Mouse (Mus musculus) heart, embryonic 10.5 days (tissue): ENCODE measurements around the gene Col18a1. TPM values are rescaled to one million over a fixed set of nuclear protein-coding genes. Genes with fewer than 3 reads are reported as not detected.

Source experiments
- DNase-seq: peaks from one replicate; pipeline ENCODE4 v3.0.0-alpha.2; 2017; ENCODE audit warnings: low spot score
- H3K27ac ChIP-seq: fragments of 300-500 bp; sonication (generic); 2 replicates; pipeline ENCODE4 v1.5.1; 2016; ENCODE audit warnings: mild to moderate bottlenecking
- H3K27me3 ChIP-seq: fragments of 300-500 bp; sonication (generic); 2 replicates; pipeline ENCODE4 v1.6.1; 2016; ENCODE audit warnings: mild to moderate bottlenecking; ENCODE audit not compliant: poor library complexity, insufficient read depth, severe bottlenecking
- H3K36me3 ChIP-seq: fragments of 300-500 bp; sonication (generic); 2 replicates; pipeline ENCODE4 v1.6.1; 2016; ENCODE audit warnings: mild to moderate bottlenecking, moderate library complexity
- H3K4me1 ChIP-seq: fragments of 300-500 bp; sonication (generic); 2 replicates; pipeline ENCODE4 v1.6.1; 2016; ENCODE audit warnings: mild to moderate bottlenecking
- H3K4me3 ChIP-seq: fragments of 300-500 bp; sonication (generic); 2 replicates; pipeline ENCODE4 v1.5.1; 2016; ENCODE audit warnings: mild to moderate bottlenecking, moderate library complexity
- H3K9me3 ChIP-seq: fragments of 300-500 bp; sonication (generic); 2 replicates; pipeline ENCODE4 v1.6.1; 2016; ENCODE audit warnings: mild to moderate bottlenecking, moderate library complexity
- WGBS: fragments of 180-500 bp; shearing (Covaris S2); methylation state at CpG from one replicate; pipeline ENCODE4 v1.1.7; 2016; 5-methylcytosine and 5-hydroxymethylcytosine counted together
- polyA plus RNA-seq: library from polyadenylated mRNA; unstranded; fragments of >200 nt; fragmentation: Nextera tagmentation; extraction: Ambion mirVana; gene quantifications from 2 replicates; pipeline ENCODE4 v1.2.1, GENCODE M21; 2016

The Col18a1 gene
- polyA plus RNA-seq, 1 experiment from 2014 or later: 232 TPM

DNA sequence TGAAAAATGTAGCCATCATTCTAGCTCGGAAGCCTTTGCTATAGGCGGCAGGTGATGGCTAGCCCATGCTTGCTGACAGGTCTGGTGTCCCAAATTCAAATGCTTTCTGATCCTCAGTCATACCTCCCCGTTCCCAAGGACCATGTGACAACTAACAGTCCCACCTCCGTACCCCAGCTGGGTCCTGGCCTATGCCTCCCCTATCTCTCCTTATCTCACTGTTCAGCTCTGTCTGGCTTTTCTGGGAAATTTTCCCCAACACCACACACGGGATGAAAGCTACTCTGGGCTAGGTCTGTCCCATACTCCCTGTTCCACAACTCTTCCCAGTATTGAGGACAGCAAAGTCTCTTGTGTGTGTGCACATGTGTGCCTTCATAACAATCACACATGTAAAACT, 76.3 kb downstream of the Col18a1 start:
- Histone ChIP-seq H3K27me3 (no peaks in the 10 kb centered on the region), H3K36me3 (peaks cover 73% of the 10 kb centered on the region), H3K4me1 (peaks cover 30% of the 10 kb centered on the region), H3K9me3 (peaks cover 5% of the 10 kb centered on the region), H3K27ac (peak overlapping the region; percentile 82; the same call in 1 of the 2 replicates), H3K4me3 (no peak overlapping the region)
- DNase-seq: no peak
- 34% methylated on average over 5 of the region's 5 CpGs for WGBS

DNA sequence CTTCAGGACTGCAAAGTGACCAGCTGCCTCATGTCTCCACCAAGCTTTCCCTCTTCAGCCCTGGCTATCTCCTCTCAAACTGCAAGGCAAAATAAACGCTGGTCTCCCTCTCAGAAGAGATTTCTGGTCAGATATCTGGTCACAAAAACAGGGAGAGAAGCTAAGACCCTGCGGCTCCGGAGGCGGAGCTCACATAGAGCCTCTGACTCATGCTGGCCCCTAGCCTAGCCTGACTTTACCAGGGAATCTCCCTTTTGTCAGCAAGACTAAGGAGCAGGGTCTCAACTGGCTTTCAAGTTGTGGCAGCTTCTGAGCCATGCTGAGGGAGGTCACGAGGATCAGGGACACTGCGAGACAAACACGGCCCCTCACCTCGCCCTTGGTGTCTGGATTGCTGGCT, 77.0 kb downstream of the Col18a1 start:
- Histone ChIP-seq H3K9me3 (peaks cover 5% of the 10 kb centered on the region), H3K4me3 (peak overlapping the region; percentile 37; the same call in 1 of the 2 replicates), H3K36me3 (peaks cover 72% of the 10 kb centered on the region), H3K4me1 (peaks cover 30% of the 10 kb centered on the region), H3K27ac (peak overlapping the region; percentile 82), H3K27me3 (no peaks in the 10 kb centered on the region)
- no peak for DNase-seq
- WGBS: 43% methylated on average over 8 of the region's 8 CpGs

DNA sequence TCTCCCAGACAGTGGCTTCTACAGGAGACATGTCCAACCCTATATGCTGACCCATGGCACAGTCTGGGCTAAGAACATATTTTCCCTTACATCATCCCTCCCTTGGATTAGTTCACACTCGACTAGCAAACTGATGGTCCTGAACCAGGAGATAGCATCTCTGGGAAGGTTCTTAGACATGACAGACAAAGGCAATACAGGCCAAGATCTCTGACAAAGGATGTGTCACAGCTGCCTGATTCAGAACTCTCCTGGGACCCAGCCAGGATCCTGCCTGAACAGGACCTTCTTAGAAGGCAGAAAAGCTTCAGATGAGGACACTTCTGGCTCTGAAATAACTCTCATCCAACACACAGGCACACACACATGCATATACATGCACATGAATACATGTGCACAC, 81.8 kb downstream of the Col18a1 start:
- Histone ChIP-seq H3K9me3 (no peaks in the 10 kb centered on the region), H3K4me1 (peaks cover 19% of the 10 kb centered on the region)

DNA sequence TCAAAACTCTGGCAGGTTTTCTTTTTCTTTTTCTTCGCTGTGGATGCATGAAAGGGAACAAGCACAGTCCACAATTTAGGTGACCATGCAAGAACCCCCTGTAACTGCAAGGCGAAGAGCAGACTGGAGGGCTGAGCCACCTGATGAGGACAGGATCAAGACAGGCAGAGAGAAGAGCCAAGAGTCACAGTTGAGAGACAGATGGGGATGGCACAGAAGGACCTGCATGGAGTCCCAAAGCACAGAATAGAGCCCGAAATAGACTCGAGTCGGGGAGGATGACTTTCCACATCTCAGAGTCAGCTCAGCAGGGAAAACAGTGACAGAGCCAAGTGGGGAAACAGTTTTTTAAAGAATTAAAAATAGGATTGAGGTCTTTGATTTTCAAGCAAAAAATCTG, 83.4 kb downstream of the Col18a1 start:
- Histone ChIP-seq H3K27me3 (no peaks in the 10 kb centered on the region), H3K4me3 (no peak overlapping the region), H3K4me1 (peaks cover 8% of the 10 kb centered on the region; the same call in 1 of the 2 replicates), H3K9me3 (no peaks in the 10 kb centered on the region), H3K36me3 (peaks cover 81% of the 10 kb centered on the region), H3K27ac (no peak overlapping the region)
- no peak for DNase-seq
- 76% methylated on average over 5 of the region's 5 CpGs for WGBS

More for the DNA sequence above, 81.8 kb downstream of the Col18a1 start:
- Histone ChIP-seq H3K36me3 (peaks cover 73% of the 10 kb centered on the region), H3K27ac (no peak overlapping the region), H3K27me3 (no peaks in the 10 kb centered on the region), H3K4me3 (no peak overlapping the region)
- WGBS: 39% methylated on average over 1 of the region's 1 CpGs
- DNase-seq: no peak

DNA sequence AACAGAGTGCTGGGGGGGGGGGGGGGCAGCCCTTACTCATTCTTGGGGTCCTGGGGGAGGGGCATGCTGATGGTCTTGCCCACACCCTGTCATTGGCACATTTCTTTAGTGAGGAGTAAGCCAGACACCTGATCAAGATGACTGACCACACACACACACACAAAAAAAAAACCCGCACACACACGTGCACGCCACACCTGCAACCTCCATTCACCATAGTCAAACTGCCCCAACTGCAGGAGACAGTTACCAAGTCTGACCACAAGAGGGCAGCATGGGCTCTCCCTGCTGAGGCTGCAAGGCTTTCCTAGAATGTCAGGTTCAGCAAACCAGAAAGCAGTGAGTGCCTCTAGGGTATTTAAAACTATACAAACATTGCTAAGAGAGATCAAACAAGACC, 83.9 kb downstream of the Col18a1 start:
- Histone ChIP-seq H3K36me3 (peaks cover 81% of the 10 kb centered on the region), H3K4me3 (no peak overlapping the region), H3K27me3 (no peaks in the 10 kb centered on the region), H3K27ac (no peak overlapping the region), H3K4me1 (peaks cover 8% of the 10 kb centered on the region; the same call in 1 of the 2 replicates), H3K9me3 (no peaks in the 10 kb centered on the region)
- no peak for DNase-seq
- WGBS: 57% methylated on average over 3 of the region's 3 CpGs

DNA sequence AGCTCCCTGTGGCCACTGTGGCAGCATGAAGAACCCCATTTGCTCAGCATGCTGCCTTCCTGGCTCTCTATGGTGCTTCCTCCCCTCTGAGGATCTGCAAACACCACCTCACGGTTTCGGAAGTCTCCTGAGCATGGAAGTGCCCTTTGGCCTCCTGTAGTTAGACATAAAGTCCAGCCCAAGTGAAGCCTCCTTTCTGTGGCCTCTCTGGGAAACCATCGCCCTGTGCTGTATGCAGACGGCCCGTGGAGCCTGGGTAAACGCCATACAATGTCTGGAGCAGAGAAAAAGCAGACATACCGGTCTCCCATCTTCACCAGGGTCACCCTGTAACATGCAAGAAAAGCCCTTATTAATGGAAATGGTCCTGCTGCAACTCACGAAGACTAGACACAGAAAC, 87.4 kb downstream of the Col18a1 start:
- 85% methylated on average over 8 of the region's 8 CpGs for WGBS
- Histone ChIP-seq H3K4me1 (peaks cover 7% of the 10 kb centered on the region; the same call in 1 of the 2 replicates), H3K36me3 (peaks cover 82% of the 10 kb centered on the region)

DNA sequence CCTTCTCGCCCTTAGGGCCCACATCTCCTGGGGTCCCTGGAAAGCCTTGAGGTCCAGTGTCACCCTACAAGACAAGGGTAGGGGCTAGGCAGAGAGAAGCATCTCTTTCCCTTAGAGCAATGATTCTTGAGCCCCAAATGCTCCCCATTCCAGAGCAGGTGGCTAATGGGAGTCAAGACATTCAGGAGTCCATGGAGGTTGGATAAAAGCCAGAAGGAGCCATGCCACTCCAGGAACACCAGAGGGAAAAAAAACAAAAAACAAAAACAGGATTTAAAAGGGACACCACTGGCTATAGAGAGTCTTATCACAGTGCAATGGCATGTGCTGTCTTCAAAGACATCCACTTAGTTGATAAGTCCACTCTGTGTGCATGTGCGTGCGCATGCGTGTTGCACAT, 87.9 kb downstream of the Col18a1 start:
- 93% methylated on average over 4 of the region's 4 CpGs for WGBS
- Histone ChIP-seq H3K4me1 (peaks cover 6% of the 10 kb centered on the region; the same call in 1 of the 2 replicates), H3K4me3 (no peak overlapping the region), H3K9me3 (no peaks in the 10 kb centered on the region), H3K27me3 (no peaks in the 10 kb centered on the region), H3K36me3 (peaks cover 82% of the 10 kb centered on the region), H3K27ac (no peak overlapping the region)
- DNase-seq: no peak

More for the DNA sequence above, 87.4 kb downstream of the Col18a1 start:
- Histone ChIP-seq H3K9me3 (no peaks in the 10 kb centered on the region), H3K4me3 (no peak overlapping the region), H3K27me3 (no peaks in the 10 kb centered on the region), H3K27ac (no peak overlapping the region)
- no peak for DNase-seq

DNA sequence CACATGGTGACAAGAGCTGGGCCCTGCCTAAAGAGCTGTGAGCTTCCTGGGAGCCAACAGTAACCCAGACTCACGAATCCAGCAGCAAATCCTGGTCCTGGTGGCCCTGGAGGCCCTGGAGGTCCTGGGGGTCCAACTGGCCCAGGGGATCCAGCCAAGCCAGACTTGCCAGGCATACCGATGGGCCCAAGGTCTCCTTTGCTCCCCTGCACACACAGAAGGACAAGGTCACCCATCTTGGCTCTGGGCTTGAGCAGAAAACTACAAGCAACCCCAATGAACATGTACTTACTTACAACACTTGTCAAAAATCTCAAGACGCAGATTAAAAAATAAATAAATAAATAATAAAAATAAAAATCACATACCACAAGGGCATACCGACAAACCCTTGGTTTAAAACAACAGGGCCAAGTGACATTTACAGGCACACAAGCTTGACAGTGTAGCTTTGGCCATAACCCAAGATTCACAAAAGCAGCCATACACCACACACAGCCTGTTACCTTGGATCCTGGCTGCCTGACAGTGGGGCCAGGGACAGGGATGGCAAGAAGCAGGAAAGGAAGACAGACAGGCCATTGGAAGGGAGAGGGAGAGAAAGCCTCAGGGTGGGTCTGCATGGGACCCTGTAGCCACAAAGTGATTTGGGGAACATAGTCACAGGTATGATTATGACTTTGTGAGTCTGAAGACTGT, 91.9 kb downstream of the Col18a1 start:
- H3K36me3 ChIP-seq: peaks cover 97% of the 10 kb centered on the region
- no peaks in the 10 kb centered on the region for H3K27me3 ChIP-seq
- H3K9me3 ChIP-seq: no peaks in the 10 kb centered on the region
- WGBS: 83% methylated on average over 4 of the region's 4 CpGs
- no peak overlapping the region for H3K27ac ChIP-seq
- DNase-seq: no peak
- H3K4me3 ChIP-seq: no peak overlapping the region
- H3K4me1 ChIP-seq: no peaks in the 10 kb centered on the region

DNA sequence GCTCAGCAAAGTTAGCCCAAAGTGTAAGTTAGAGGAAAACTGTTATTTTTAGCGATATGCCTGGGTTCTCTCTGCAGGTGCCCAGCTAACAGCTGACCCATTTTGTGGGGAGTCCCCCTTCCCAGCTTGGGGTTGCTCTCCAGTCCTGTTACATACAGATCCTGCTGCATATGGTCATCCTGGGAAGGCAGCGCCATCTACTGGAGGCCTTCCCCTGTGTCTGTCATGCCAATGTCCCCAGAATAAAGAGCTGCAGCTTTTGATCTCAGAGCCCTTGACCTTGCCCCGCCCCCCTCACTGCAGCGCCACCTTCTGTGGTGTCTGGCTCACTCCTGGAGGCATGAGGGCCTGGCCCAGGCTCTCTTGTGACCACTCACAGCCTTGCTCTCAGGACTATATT, 96.3 kb downstream of the Col18a1 start:
- H3K4me1 ChIP-seq: no peaks in the 10 kb centered on the region
- no peak overlapping the region for H3K4me3 ChIP-seq
- DNase-seq: no peak
- no peaks in the 10 kb centered on the region for H3K9me3 ChIP-seq
- H3K36me3 ChIP-seq: peaks cover 94% of the 10 kb centered on the region
- WGBS: 66% methylated on average over 4 of the region's 4 CpGs
- H3K27me3 ChIP-seq: no peaks in the 10 kb centered on the region
- no peak overlapping the region for H3K27ac ChIP-seq

DNA sequence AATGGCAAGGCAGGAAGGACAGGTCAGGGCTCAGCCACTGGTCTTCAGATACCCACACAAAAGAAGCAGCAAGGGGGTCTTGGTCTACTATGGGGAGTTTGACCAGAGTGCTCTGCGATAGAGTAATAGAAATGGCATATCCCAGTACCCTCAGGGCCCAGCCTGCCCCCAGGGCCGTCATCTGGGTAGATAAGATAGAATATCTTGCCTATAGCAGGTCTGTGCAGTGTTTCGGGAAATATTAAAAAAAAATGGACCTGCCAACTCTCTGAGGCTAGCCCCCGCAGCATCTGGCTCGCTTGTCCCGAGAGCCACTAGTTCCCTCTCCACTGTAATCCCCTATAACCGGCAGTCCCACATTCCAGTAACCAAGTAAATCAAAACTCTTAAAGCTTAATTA, 97.9 kb downstream of the Col18a1 start:
- Histone ChIP-seq H3K36me3 (peaks cover 95% of the 10 kb centered on the region), H3K4me1 (no peaks in the 10 kb centered on the region)
- WGBS: 84% methylated on average over 7 of the region's 7 CpGs

DNA sequence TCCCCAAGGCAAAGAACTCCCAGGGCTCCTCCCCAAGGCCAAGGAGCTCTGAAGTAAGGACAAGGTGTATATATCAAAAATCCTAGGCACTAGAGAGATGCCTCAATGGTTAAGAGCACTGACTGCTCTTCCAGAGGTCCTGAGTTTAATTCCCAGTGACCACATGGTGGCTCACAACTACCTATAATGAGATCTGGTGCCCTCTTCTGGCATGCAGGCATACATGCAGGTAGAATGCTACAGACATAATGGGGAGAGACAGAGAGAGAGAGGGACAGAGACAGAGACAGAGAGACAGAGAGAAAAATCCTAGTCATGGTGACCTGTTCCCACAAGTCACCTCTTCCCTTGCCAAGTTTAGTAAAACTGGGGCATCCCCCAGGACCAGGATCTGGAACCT, 101.7 kb downstream of the Col18a1 start:
- no peak overlapping the region for H3K4me3 ChIP-seq
- no peaks in the 10 kb centered on the region for H3K27me3 ChIP-seq
- H3K27ac ChIP-seq: no peak overlapping the region
- no peaks in the 10 kb centered on the region for H3K4me1 ChIP-seq
- no peaks in the 10 kb centered on the region for H3K9me3 ChIP-seq
- no peak for DNase-seq
- H3K36me3 ChIP-seq: peaks cover 79% of the 10 kb centered on the region

More for the DNA sequence above, 97.9 kb downstream of the Col18a1 start:
- no peak for DNase-seq
- Histone ChIP-seq H3K4me3 (no peak overlapping the region), H3K9me3 (no peaks in the 10 kb centered on the region), H3K27me3 (no peaks in the 10 kb centered on the region), H3K27ac (no peak overlapping the region)

DNA sequence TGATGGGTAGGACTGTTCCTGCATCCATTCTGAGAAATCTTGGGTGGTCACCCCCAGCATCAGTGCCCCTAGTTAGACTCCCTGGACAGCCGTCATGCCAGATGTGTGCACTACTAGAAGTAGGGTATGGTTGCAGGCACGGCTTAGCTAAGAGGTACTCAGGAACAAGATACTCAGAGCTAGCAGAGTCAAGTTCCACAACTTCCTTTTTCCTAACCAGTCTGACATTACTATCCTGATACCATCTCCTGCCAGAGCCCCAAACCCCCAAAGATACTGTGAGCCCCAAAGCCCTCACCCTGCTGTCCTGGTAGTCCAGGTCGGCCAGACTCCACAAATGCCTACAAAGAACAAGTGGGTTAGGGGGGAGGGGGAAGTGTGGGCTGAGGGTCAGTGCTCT, 102.1 kb downstream of the Col18a1 start:
- Histone ChIP-seq H3K4me1 (no peaks in the 10 kb centered on the region), H3K27me3 (no peaks in the 10 kb centered on the region), H3K9me3 (no peaks in the 10 kb centered on the region), H3K36me3 (peaks cover 79% of the 10 kb centered on the region), H3K4me3 (no peak overlapping the region), H3K27ac (no peak overlapping the region)
- no peak for DNase-seq
- 94% methylated on average over 3 of the region's 3 CpGs for WGBS

DNA sequence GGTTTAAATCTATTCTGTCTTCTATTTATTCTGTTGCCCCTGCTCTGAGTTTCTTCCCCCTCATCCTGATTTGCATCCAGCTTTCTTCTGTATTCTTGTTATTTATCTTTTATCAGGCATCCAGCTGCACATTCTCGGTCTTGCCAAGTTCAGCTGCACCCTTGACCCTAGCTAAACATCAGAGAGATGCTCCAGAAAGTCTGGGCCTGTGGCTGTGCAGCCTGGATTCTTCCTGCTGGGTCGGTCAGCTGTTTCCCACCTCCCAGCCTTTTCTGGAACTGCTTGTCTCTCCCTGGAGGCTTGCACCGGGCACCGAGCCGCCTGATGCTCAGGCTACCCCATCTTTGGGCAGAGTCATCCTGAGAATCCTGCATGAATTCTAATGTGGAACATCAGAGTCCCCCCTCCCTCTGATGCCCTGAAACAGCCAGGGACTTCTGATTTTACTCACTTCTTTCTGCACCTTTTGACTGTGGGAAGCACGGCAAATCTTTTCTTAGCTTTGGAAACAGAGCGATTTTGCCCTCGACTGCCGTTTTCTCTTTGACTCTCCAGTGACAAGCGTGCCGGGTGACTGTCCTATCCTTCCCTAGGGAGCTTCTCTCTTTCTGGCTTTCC, 103.8 kb downstream of the Col18a1 start:
- H3K27me3 ChIP-seq: no peaks in the 10 kb centered on the region
- peaks cover 76% of the 10 kb centered on the region for H3K36me3 ChIP-seq
- no peak overlapping the region for H3K4me3 ChIP-seq
- no peak for DNase-seq
- no peaks in the 10 kb centered on the region for H3K4me1 ChIP-seq
- WGBS: 86% methylated on average over 11 of the region's 11 CpGs
- no peak overlapping the region for H3K27ac ChIP-seq
- no peaks in the 10 kb centered on the region for H3K9me3 ChIP-seq
